Mouse (Mus musculus): ENCODE measurements around the gene Selenoh. TPM values are rescaled to one million over a fixed set of nuclear protein-coding genes. Genes with fewer than 3 reads are reported as not detected.

The Selenoh gene
- polyA plus RNA-seq, 1 experiment from 2014 or later = 272 TPM

DNA sequence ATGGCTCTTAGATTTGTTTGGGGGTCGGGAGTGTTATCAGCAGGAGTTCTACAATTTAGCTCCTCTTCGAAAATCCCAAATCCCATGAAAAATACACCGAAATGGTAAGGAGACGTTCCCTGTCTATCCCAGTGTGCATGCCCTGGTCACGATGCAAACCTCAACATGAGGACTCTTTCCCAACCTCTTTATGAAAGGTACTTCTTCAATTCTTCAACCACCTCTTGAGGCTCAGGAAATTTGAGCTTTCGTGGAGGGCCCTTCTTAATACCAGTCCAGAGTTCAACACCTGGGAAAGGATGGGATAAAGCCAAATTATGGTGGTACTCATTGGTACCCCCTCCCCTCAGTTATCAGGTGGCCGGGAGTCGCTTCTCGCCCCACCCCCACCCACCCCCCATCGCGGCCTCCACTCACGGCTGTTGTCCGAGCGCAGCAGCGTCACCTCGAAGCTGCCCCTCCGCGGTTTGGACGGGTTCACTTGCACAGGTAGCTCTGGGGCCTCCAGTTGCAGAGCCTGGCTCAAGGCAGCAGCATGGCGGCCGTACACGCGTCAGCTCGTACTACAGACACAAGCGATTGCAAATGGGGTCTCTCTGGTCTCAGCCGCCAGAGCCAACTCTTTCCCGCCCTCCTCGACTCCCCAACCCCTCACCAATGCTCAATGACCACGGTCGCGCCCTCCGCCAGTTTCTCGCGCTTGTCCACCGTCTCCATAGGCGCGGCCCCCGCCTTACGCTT, 572 bp downstream of the Selenoh start:
- Histone ChIP-seq H3K9me3 (no peaks in the 10 kb centered on the region), H3K36me3 (peaks cover 43% of the 10 kb centered on the region), H3K4me3 (peak overlapping the region; percentile 96), H3K4me1 (peaks cover 22% of the 10 kb centered on the region), H3K9ac (peak overlapping the region; percentile 98), H3K27ac (replicated peaks) (peak overlapping the region; percentile 95), H3K27me3 (replicated peaks) (no peaks in the 10 kb centered on the region), H3K4me2 (peak overlapping the region; percentile 81)
- 3% methylated on average over 39 of the region's 39 CpGs for WGBS
- ATAC-seq (ENCODE audit: extremely low read depth, insufficient number of reproducible peaks, low FRiP score, low TSS enrichment) = peak; percentile 28; the same call in 1 of the 2 replicates

DNA sequence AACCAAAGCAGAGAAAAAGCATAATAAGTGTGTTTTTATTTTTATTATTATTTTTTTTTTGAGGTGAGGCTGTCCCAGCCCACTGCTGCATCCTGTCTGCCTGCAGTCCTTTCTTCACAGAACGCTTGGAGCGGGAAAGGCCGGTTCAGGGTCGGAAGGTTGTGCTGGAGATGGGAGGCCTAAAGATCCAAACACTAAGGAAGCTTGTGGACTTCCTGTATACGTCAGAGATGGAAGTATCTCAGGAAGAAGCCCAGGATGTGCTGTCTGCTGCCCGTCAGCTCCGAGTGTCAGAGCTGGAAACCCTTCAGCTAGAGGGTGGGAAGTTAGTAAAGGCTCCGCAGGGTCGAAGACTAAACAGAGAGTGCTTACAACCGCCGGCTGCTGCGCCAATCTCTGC, 4.5 kb downstream of the Selenoh start:
- no peak overlapping the region for H3K4me3 ChIP-seq
- ATAC-seq (ENCODE audit: extremely low read depth, insufficient number of reproducible peaks, low FRiP score, low TSS enrichment) = no peak
- peaks cover 17% of the 10 kb centered on the region for H3K36me3 ChIP-seq
- WGBS = 53% methylated on average over 12 of the region's 12 CpGs
- 0 out of 2 replicates have a peak overlapping the region, but pooled peaks have one; percentile 18 for H3K4me2 ChIP-seq
- H3K27ac ChIP-seq (replicated peaks) = peak overlapping the region; percentile 73
- H3K27me3 ChIP-seq (replicated peaks) = no peaks in the 10 kb centered on the region
- no peaks in the 10 kb centered on the region for H3K9me3 ChIP-seq
- H3K9ac ChIP-seq = 0 out of 2 replicates have a peak overlapping the region, but pooled peaks have one; percentile 44
- H3K4me1 ChIP-seq = peaks cover 17% of the 10 kb centered on the region

DNA sequence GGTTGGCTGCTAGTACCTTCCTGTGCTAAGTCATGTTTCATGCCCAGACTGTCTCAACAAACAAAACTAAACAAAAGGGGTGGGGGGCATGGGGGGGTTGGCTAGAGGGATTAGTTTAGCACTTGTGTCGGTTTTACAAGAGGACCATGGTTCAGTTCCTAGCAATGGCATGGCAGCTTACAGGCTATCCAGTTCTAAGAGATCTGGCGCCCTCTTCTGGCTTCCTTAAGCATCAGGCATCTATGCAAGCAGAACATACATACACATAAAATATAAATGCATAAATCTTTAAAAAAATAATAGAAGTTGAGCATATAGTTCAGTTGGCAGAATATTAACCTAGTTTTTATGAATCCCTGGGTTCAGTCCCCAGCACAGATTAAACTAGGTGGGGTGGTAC, 7.7 kb downstream of the Selenoh start:
- no peak for ATAC-seq (ENCODE audit: extremely low read depth, insufficient number of reproducible peaks, low FRiP score, low TSS enrichment)
- no peaks in the 10 kb centered on the region for H3K27me3 ChIP-seq (replicated peaks)
- no peak overlapping the region for H3K4me3 ChIP-seq
- no peak overlapping the region for H3K9ac ChIP-seq
- peaks cover 4% of the 10 kb centered on the region; the same call in 1 of the 2 replicates for H3K4me1 ChIP-seq
- peaks cover 3% of the 10 kb centered on the region; the same call in 1 of the 2 replicates for H3K36me3 ChIP-seq
- H3K27ac ChIP-seq (replicated peaks) = no peak overlapping the region
- 26% methylated on average over 2 of the region's 2 CpGs for WGBS
- H3K9me3 ChIP-seq = no peaks in the 10 kb centered on the region
- no peak overlapping the region for H3K4me2 ChIP-seq

DNA sequence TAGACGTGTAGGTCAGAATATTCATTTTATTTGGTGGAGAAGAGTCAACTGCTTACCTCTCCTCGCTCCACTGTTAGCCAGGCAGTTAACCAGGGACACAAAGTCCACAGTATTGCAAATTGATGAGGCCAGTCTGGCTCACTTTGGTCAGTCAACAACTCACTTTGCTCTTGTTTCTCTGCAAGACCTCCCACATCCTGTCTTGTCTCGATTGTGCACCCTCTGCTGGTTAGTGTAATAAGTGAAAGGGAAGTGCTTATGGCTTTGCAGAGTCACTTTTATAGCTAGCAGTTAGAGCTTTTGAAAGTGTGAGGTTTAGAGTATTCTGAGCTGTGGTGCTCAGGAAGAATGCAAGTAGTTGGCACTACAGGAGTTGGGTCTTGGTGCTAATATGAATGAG, 10.3 kb downstream of the Selenoh start:
- Histone ChIP-seq H3K27ac (replicated peaks) (no peak overlapping the region), H3K4me2 (no peak overlapping the region), H3K9ac (no peak overlapping the region), H3K36me3 (no peaks in the 10 kb centered on the region), H3K9me3 (no peaks in the 10 kb centered on the region), H3K4me1 (no peaks in the 10 kb centered on the region), H3K4me3 (no peak overlapping the region), H3K27me3 (replicated peaks) (no peaks in the 10 kb centered on the region)
- no peak for ATAC-seq (ENCODE audit: extremely low read depth, insufficient number of reproducible peaks, low FRiP score, low TSS enrichment)
- WGBS = 57% methylated on average over 3 of the region's 3 CpGs

DNA sequence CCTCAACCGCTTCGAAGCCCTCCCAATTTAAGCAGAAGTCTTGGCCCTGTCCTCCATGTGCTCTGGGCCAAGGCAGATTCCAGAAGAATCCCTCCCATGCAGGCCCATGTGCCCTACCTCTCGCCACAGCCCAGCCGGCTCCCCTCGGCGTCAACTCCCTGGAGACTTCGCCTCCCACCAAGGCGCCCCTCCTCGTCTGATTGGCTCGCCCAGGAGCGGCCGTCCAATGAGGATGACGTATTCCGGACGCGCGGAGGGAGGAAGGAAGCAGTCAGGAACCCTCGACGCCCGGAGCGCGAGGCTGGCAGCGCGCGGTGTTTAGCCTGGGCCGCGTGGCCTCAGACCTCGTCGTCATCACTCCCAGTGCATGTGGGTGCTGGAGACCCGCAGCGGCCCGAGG, 11.8 kb downstream of the Selenoh start, which contains the start of gene Btbd18:
Gene Btbd18, plus strand, starts transcription at position 274 of the 400 bp plus-strand sequence.
- 88% methylated on average over 32 of the region's 32 CpGs for WGBS

DNA sequence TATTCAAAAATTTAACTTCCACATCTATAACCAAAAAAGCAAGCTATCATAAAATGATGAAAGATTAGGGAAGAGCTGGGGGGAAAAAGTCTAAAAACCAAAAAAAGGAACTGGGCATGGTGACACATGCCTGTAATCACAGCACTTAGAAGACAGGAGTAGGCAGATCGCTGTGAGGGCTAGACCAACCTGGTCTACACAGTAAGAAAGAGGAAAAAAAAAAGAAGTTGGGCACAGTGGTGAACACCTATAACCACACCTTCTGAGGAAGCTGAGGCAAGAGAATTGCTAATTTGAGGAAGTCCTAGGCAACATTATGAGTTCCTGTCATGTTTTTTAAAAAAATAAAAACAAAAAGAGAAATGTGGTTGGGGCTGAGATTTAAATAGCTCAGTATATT, 14.7 kb downstream of the Selenoh start:
- Histone ChIP-seq H3K9me3 (no peaks in the 10 kb centered on the region), H3K4me2 (no peak overlapping the region), H3K36me3 (no peaks in the 10 kb centered on the region), H3K9ac (no peak overlapping the region), H3K4me3 (no peak overlapping the region), H3K27me3 (replicated peaks) (no peaks in the 10 kb centered on the region), H3K27ac (replicated peaks) (no peak overlapping the region), H3K4me1 (no peaks in the 10 kb centered on the region)
- no peak for ATAC-seq (ENCODE audit: extremely low read depth, insufficient number of reproducible peaks, low FRiP score, low TSS enrichment)
- WGBS = 44% methylated on average over 1 of the region's 1 CpGs

More for the DNA sequence above, 11.8 kb downstream of the Selenoh start, which contains the start of gene Btbd18:
- H3K27me3 ChIP-seq (replicated peaks) = no peaks in the 10 kb centered on the region
- H3K9ac ChIP-seq = no peak within 1 kb of the TSS
- no peaks in the 10 kb centered on the region for H3K36me3 ChIP-seq
- H3K4me1 ChIP-seq = no peaks in the 10 kb centered on the region
- no peak within 1 kb of the TSS for H3K27ac ChIP-seq (replicated peaks)
- no peak within 1 kb of the TSS for H3K4me2 ChIP-seq
- no peak; the same call in 1 of the 2 replicates for ATAC-seq (ENCODE audit: extremely low read depth, insufficient number of reproducible peaks, low FRiP score, low TSS enrichment)
- H3K9me3 ChIP-seq = no peaks in the 10 kb centered on the region
- H3K4me3 ChIP-seq = no peak within 1 kb of the TSS

DNA sequence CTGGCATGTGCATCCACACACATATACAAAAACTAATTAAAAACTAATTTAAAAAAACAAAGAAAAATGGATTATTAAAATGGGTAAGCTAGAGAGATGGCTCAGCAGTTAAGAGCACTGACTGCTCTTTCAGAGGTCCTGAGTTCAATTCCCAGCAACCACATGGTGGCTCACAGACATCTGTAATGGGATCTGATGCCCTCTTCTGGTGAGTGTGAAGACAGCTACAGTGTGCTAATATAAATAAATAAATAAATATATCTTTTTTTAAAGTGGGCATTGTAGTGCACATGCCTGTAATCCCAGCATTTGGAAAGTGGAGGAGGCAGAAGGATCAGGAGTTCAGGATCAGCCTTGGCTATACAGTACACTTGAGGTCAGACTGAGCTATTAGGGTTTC, 17.2 kb downstream of the Selenoh start:
- Histone ChIP-seq H3K36me3 (no peaks in the 10 kb centered on the region), H3K27ac (replicated peaks) (no peak overlapping the region), H3K4me2 (no peak overlapping the region), H3K4me1 (no peaks in the 10 kb centered on the region), H3K9ac (no peak overlapping the region), H3K27me3 (replicated peaks) (no peaks in the 10 kb centered on the region), H3K9me3 (no peaks in the 10 kb centered on the region), H3K4me3 (no peak overlapping the region)
- ATAC-seq (ENCODE audit: extremely low read depth, insufficient number of reproducible peaks, low FRiP score, low TSS enrichment) = no peak

DNA sequence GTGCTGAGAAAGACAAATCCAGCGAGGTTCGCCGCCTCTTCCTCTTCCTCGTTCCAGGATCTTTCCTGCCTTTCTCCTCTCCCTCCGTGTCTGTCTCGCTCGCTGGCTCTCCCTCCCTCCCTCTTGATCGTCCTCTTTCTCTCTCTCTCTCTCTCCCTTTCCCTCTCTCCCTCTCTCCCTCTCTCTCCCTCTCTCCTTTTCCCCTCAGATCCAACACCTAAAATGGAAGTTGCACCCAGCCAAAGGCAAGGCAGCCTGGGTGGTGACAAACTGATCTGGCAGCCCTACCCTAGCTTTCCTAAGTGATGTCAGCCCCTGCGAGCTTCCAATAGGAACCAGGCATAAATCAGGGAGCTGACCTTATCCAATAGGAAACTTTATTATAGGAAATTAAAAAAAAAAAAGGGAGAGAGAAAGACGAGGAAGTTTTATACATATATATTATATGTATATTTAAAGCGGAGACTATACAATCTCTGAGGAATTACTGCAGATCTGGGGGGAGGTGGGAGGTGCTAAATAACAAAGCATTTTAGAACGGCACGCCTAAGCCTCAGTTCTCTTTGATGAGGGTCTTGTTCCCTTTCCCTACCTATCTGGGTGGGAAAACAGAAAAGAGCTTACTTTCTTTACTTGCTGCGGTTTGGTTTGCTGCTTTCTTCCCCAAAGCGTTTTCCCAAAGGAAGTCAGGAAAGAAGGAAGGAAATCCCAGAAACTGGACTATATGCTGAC, 19.9 kb downstream of the Selenoh start, which contains the start of gene Ctnnd1:
Gene Ctnnd1, minus strand, starts transcription at position 302 of the 732 bp plus-strand sequence.
- Histone ChIP-seq H3K27me3 (replicated peaks) (no peaks in the 10 kb centered on the region), H3K4me3 (peak within 1 kb of the TSS; percentile 80), H3K4me1 (peaks cover 24% of the 10 kb centered on the region), H3K9me3 (no peaks in the 10 kb centered on the region), H3K9ac (peak within 1 kb of the TSS; percentile 95), H3K27ac (replicated peaks) (peak within 1 kb of the TSS; percentile 99), H3K4me2 (peak within 1 kb of the TSS; percentile 80), H3K36me3 (0 out of 2 replicates have a peak, but pooled peaks cover 5% of the 10 kb centered on the region)
- ATAC-seq (ENCODE audit: extremely low read depth, insufficient number of reproducible peaks, low FRiP score, low TSS enrichment) = peak; percentile 87
- 0% methylated on average over 15 of the region's 15 CpGs for WGBS

DNA sequence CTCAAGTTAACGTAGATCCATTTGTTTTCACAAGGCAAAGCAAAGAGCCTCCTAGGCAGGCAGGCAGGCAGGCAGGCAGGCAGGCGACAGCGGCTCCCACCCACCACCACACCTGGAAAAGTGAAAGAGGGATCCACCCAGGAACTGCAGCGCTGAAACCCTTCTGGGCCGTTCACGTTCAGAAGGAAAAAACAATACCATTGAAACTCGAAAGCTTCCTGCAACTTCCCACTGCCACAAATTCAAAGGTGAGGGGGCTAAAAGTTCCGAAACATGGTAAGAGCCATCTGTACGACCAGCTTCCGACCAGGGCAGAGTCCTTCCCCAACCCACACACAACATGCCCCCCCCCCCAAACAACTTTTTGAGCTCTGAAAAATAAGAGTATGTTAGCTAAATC, 20.9 kb downstream of the Selenoh start:
- peak overlapping the region; percentile 80 for H3K4me2 ChIP-seq
- H3K36me3 ChIP-seq = 0 out of 2 replicates have a peak, but pooled peaks cover 5% of the 10 kb centered on the region
- H3K27me3 ChIP-seq (replicated peaks) = no peaks in the 10 kb centered on the region
- H3K27ac ChIP-seq (replicated peaks) = peak overlapping the region; percentile 99
- peaks cover 31% of the 10 kb centered on the region for H3K4me1 ChIP-seq
- ATAC-seq (ENCODE audit: extremely low read depth, insufficient number of reproducible peaks, low FRiP score, low TSS enrichment) = no peak
- under 1% methylated on average over 10 of the region's 10 CpGs for WGBS
- H3K9ac ChIP-seq = peak overlapping the region; percentile 95
- peak overlapping the region; percentile 80 for H3K4me3 ChIP-seq
- H3K9me3 ChIP-seq = no peaks in the 10 kb centered on the region

DNA sequence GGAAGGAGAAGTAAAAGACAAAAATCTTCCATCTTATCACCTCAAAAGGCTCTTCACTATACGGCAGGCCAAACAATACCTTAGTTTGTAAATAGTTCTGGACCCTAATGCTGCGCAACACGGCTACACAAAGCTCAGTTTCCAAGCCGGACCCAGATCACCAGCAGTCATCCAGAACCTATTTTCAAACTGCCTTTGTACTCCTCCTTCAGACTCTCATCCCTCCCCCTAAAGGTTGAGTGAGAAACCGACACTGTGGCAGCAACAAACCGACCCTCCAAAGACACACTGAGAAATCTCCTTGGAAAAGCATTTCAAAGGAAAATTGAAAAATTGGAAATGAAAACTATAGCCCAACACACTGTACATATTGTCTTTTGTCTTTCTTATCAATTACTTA, 22.2 kb downstream of the Selenoh start:
- 21% methylated on average over 6 of the region's 6 CpGs for WGBS
- Histone ChIP-seq H3K27ac (replicated peaks) (peak overlapping the region; percentile 74), H3K4me1 (peaks cover 44% of the 10 kb centered on the region), H3K9me3 (no peaks in the 10 kb centered on the region), H3K36me3 (0 out of 2 replicates have a peak, but pooled peaks cover 5% of the 10 kb centered on the region), H3K4me2 (peak overlapping the region; percentile 80), H3K4me3 (peak overlapping the region; percentile 80), H3K27me3 (replicated peaks) (no peaks in the 10 kb centered on the region), H3K9ac (peak overlapping the region; percentile 95)
- ATAC-seq (ENCODE audit: extremely low read depth, insufficient number of reproducible peaks, low FRiP score, low TSS enrichment) = no peak

DNA sequence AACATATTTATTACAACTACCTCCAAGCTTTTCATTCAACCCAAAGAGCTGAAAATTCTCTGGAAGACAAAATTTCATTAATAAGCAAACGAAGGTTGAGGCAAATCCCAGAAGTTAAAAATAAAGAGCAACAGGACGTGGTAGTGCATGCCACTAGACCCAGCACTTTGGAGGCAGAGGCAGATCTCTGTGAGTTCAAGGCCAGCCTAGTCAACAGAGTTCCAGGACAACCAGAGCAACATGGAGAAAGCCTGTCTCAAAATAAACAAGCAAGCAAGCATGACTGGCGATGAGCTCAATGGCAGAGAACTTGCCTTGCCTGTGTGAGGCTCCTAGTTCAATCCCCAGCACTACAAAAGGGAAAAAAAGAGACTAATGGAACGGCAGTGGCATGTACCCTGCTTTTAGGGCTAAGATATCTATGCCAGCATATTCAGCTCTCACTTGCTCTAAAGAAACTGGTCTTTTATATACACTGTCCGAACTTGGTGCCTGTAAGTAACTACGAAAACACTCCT, 23.5 kb downstream of the Selenoh start:
- Histone ChIP-seq H3K4me3 (peak overlapping the region; percentile 80), H3K4me1 (peaks cover 57% of the 10 kb centered on the region), H3K27me3 (replicated peaks) (no peaks in the 10 kb centered on the region), H3K27ac (replicated peaks) (no peak overlapping the region), H3K4me2 (peak overlapping the region; percentile 80), H3K9ac (no peak overlapping the region), H3K9me3 (no peaks in the 10 kb centered on the region), H3K36me3 (peaks cover 8% of the 10 kb centered on the region)
- WGBS = 79% methylated on average over 6 of the region's 6 CpGs
- ATAC-seq (ENCODE audit: extremely low read depth, insufficient number of reproducible peaks, low FRiP score, low TSS enrichment) = no peak
